Mouse (Mus musculus): ENCODE measurements around the gene Adat3. TPM values are rescaled to one million over a fixed set of nuclear protein-coding genes. Genes with fewer than 3 reads are reported as not detected.

The Adat3 gene
- polyA plus RNA-seq, 1 experiment from 2014 or later, result 10.1 TPM

Small RNAs within 50 kb of the gene (microRNA-seq; reads per million reads assigned to microRNA genes)
- not detected for gene Mir6912

Other genes starting within 250 kb of the Adat3 start
- 0.22 and 0.32 TPM in 2 replicates for gene Plk5, start 246.4 kb upstream of the Adat3 start, polyA plus RNA-seq (2014; fragmentation: Nextera tagmentation; extraction: Ambion mirVana)
- 5.3 and 6.7 TPM in 2 replicates for gene Mex3d, start 215.2 kb upstream of the Adat3 start, polyA plus RNA-seq (2014; fragmentation: Nextera tagmentation; extraction: Ambion mirVana)
- gene Mbd3, start 203.3 kb upstream of the Adat3 start, polyA plus RNA-seq (2014; fragmentation: Nextera tagmentation; extraction: Ambion mirVana), result 203 and 206 TPM in 2 replicates
- gene Uqcr11, start 196.1 kb upstream of the Adat3 start, polyA plus RNA-seq (2014; fragmentation: Nextera tagmentation; extraction: Ambion mirVana), result 941 and 1,108 TPM in 2 replicates
- 106 and 114 TPM in 2 replicates for gene Tcf3, start 169.2 kb upstream of the Adat3 start, polyA plus RNA-seq (2014; fragmentation: Nextera tagmentation; extraction: Ambion mirVana)
- gene Onecut3, start 108.0 kb upstream of the Adat3 start, polyA plus RNA-seq (2014; fragmentation: Nextera tagmentation; extraction: Ambion mirVana), result 0.04 and 0.09 TPM in 2 replicates
- gene Atp8b3, start 63.8 kb upstream of the Adat3 start, polyA plus RNA-seq (2014; fragmentation: Nextera tagmentation; extraction: Ambion mirVana), result 0.18 and 0.32 TPM in 2 replicates
- 28.9 and 31.5 TPM in 2 replicates for gene Rexo1, start 41.3 kb upstream of the Adat3 start, polyA plus RNA-seq (2014; fragmentation: Nextera tagmentation; extraction: Ambion mirVana)
- gene Klf16, start 25.6 kb upstream of the Adat3 start, polyA plus RNA-seq (2014; fragmentation: Nextera tagmentation; extraction: Ambion mirVana), result 9.7 and 12.1 TPM in 2 replicates
- gene Abhd17a, start 12.5 kb upstream of the Adat3 start, polyA plus RNA-seq (2014; fragmentation: Nextera tagmentation; extraction: Ambion mirVana), result 99.4 and 114 TPM in 2 replicates
- 108 and 111 TPM in 2 replicates for gene Scamp4, start within 50 bp of the Adat3 start, polyA plus RNA-seq (2014; fragmentation: Nextera tagmentation; extraction: Ambion mirVana)
- gene Gm49322, start 3.1 kb downstream of the Adat3 start, polyA plus RNA-seq (2014; fragmentation: Nextera tagmentation; extraction: Ambion mirVana), result 3.0 and 3.1 TPM in 2 replicates
- 66.5 and 116 TPM in 2 replicates for gene Csnk1g2, start 20.0 kb downstream of the Adat3 start, polyA plus RNA-seq (2014; fragmentation: Nextera tagmentation; extraction: Ambion mirVana)
- gene Btbd2, start 54.2 kb downstream of the Adat3 start, polyA plus RNA-seq (2014; fragmentation: Nextera tagmentation; extraction: Ambion mirVana), result 55.8 and 73.1 TPM in 2 replicates
- 68.2 and 71.1 TPM in 2 replicates for gene Mknk2, start 75.2 kb downstream of the Adat3 start, polyA plus RNA-seq (2014; fragmentation: Nextera tagmentation; extraction: Ambion mirVana)
- gene Mob3a, start 99.1 kb downstream of the Adat3 start, polyA plus RNA-seq (2014; fragmentation: Nextera tagmentation; extraction: Ambion mirVana), result 38.6 and 47.1 TPM in 2 replicates
- 15.5 and 15.9 TPM in 2 replicates for gene Izumo4, start 99.3 kb downstream of the Adat3 start, polyA plus RNA-seq (2014; fragmentation: Nextera tagmentation; extraction: Ambion mirVana)
- gene Ap3d1, start 139.4 kb downstream of the Adat3 start, polyA plus RNA-seq (2014; fragmentation: Nextera tagmentation; extraction: Ambion mirVana), result 74.1 and 77.4 TPM in 2 replicates
- 21.1 and 22.7 TPM in 2 replicates for gene Dot1l, start 152.3 kb downstream of the Adat3 start, polyA plus RNA-seq (2014; fragmentation: Nextera tagmentation; extraction: Ambion mirVana)
- gene Sf3a2, start 195.3 kb downstream of the Adat3 start, polyA plus RNA-seq (2014; fragmentation: Nextera tagmentation; extraction: Ambion mirVana), result 85.4 and 89.3 TPM in 2 replicates
- gene Plekhj1, start 195.7 kb downstream of the Adat3 start, polyA plus RNA-seq (2014; fragmentation: Nextera tagmentation; extraction: Ambion mirVana), result 125 TPM in 2 replicates
- gene Amh, start 202.4 kb downstream of the Adat3 start, polyA plus RNA-seq (2014; fragmentation: Nextera tagmentation; extraction: Ambion mirVana), result 0.11 TPM in 1 of 2 replicates, not detected in the other
- 0.83 and 0.95 TPM in 2 replicates for gene Jsrp1, start 210.6 kb downstream of the Adat3 start, polyA plus RNA-seq (2014; fragmentation: Nextera tagmentation; extraction: Ambion mirVana)
- 1,692 and 1,787 TPM in 2 replicates for gene Oaz1, start 223.8 kb downstream of the Adat3 start, polyA plus RNA-seq (2014; fragmentation: Nextera tagmentation; extraction: Ambion mirVana)
- 0.07 and 0.20 TPM in 2 replicates for gene Lingo3, start 241.2 kb downstream of the Adat3 start, polyA plus RNA-seq (2014; fragmentation: Nextera tagmentation; extraction: Ambion mirVana)

Measured in intestine, embryonic 14.5 days (tissue).